Mouse (Mus musculus): ENCODE measurements at regions not wholly inside any gene's neighbourhood (a gene's known extent, or its start where the extent isn't known, plus 50 kb on each side); places are given as distances from the start of the nearest gene placed in this dataset.

DNA sequence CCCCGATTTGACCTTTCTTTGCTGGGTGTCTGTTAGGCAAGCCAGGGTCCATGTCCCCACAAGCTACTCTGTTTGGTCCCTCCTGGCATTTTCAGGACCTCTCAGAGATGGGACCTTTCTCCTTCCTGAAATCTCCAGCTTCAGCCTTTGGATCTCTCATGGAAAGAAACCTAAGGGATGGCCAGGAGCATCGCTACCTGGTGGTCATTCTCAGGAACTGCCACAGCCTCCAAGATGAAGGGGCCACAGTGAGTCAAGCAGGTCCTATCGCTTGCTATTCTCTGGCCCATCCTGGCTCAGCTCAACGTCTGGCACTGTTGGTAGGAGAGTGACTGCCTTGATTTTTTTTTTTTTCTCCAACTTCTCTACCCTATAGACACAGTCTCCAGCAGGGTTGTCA lies 291.0 kb upstream of the Eef2kmt start:
- no peak for ATAC-seq (replicated peaks; ENCODE audit: low FRiP score, poor library complexity, severe bottlenecking)

DNA sequence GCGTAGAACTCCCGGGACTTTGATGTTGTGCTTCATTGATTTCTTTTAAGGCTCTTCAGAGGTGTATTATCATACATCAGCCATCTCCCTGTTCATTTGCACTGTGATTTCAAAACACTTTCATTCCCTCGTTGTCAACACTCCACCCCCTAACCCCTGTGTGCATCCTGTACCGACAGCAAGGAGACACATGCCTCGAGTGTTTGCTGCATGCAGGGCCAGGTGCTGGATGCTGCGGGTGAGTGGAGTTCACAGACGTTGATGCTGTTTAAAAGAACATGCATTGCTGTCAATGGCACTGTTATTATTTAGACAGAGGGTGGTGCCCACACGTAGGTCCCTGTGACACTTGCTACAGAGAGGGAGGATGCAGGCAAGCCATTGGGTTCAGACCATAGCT lies 290.0 kb upstream of the Eef2kmt start:
- ATAC-seq (replicated peaks; ENCODE audit: low FRiP score, poor library complexity, severe bottlenecking) = no peak

- no peak for ATAC-seq (replicated peaks; ENCODE audit: low FRiP score, poor library complexity, severe bottlenecking)
These were observed 288.7 kb upstream of the Eef2kmt start for GRCm38 (mm10) chr16:5544436-5544835.

- no peak for ATAC-seq (replicated peaks; ENCODE audit: low FRiP score, poor library complexity, severe bottlenecking)
These were observed 283.2 kb upstream of the Eef2kmt start for GRCm38 (mm10) chr16:5538836-5539510.

GRCm38 (mm10) chr16:5537286-5538204 lies 281.8 kb upstream of the Eef2kmt start:
- ATAC-seq (replicated peaks; ENCODE audit: low FRiP score, poor library complexity, severe bottlenecking) = no peak

DNA sequence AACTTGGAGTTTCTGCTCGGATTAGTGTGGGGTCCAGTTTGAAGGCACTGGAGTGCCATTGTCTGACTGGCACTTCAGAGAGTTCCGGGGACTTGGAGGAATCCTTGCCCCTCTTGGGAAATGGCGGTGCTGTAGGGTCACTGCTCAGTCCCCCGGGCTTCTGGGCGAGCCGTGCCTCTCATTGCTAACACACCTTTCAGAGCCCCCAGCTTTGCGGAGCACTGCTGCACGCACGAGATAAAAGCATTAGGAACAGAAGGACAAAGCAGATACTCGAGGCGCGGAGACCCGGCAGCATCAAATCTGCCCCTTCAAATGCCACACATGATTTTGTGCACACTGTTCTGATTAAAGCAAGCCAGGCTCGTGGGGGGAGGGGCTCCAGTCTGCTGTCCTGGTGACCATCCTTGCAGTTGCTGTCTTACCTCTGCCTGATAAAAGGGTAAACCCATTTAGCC lies 280.8 kb upstream of the Eef2kmt start:
- no peak for ATAC-seq (replicated peaks; ENCODE audit: low FRiP score, poor library complexity, severe bottlenecking)

GRCm38 (mm10) chr16:5535414-5535813 lies 279.6 kb upstream of the Eef2kmt start:
- ATAC-seq (replicated peaks; ENCODE audit: low FRiP score, poor library complexity, severe bottlenecking) = no peak

- no peak for ATAC-seq (replicated peaks; ENCODE audit: low FRiP score, poor library complexity, severe bottlenecking)
These were observed 279.1 kb upstream of the Eef2kmt start for GRCm38 (mm10) chr16:5534862-5535261.

DNA sequence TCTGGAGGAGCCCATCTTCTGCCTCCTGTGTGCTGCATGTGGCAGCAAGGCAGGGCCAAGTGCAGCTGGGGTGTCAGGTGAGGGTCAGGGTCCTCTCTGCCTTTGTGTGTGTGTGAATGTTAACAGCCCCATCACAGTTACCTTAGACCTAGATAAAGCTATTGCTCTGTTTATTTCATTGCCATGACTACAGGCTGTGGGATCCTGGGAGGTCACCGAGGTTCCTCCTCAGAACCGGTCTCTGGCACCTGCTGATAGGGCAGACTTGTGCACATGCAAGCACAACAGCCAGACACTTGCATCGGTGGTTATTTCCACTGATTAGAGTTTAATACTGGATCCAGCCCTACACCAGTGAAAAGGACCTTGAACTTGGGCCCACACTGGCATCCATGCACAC lies 278.6 kb upstream of the Eef2kmt start:
- ATAC-seq (replicated peaks; ENCODE audit: low FRiP score, poor library complexity, severe bottlenecking) = no peak

DNA sequence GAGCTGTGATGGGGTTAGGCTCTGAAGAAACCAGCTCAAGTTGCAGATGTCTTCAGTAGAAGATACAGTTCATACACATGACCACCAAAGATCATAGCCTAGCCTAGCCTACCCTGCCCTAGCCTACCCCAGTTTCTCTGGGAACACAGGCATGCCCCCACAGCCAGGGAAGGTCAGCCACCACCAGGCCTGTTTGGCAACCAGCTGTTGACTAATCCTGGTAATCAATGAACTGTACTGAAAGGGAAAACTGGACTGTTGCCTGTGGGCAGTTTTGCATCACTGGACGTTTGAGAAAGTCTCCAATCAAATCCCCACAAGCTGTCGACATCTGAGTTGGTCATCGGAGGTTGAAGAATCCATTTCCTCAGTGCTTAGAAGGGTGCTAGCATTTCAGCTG lies 276.5 kb upstream of the Eef2kmt start:
- no peak for ATAC-seq (replicated peaks; ENCODE audit: low FRiP score, poor library complexity, severe bottlenecking)

DNA sequence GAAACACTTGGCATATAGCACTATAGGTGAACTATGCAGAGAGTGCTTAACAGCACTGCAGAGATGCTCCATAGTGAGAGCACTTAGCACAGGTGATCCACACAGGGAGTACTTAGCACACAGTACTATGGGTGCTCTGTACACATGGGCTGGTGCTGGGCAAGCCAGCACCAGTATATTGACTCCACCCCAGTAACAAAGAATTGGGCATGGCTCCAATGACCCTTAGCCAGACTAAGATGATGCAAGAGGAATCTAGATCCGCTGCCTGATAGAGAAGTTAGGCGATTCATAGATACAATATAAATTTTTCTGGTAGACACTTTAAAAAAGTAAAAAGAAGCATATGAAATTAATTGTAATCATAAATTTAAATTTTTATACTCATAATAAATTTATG lies 274.0 kb upstream of the Eef2kmt start:
- no peak for ATAC-seq (replicated peaks; ENCODE audit: low FRiP score, poor library complexity, severe bottlenecking)

GRCm38 (mm10) chr16:5527936-5528335 lies 272.2 kb upstream of the Eef2kmt start:
- ATAC-seq (replicated peaks; ENCODE audit: low FRiP score, poor library complexity, severe bottlenecking) = no peak

GRCm38 (mm10) chr16:5524375-5524774 lies 268.6 kb upstream of the Eef2kmt start:
- no peak for ATAC-seq (replicated peaks; ENCODE audit: low FRiP score, poor library complexity, severe bottlenecking)

GRCm38 (mm10) chr16:5523402-5524021 lies 267.7 kb upstream of the Eef2kmt start:
- ATAC-seq (replicated peaks; ENCODE audit: low FRiP score, poor library complexity, severe bottlenecking) = no peak

GRCm38 (mm10) chr16:5517746-5518145 lies 262.0 kb upstream of the Eef2kmt start:
- no peak for ATAC-seq (replicated peaks; ENCODE audit: low FRiP score, poor library complexity, severe bottlenecking)

- no peak for ATAC-seq (replicated peaks; ENCODE audit: low FRiP score, poor library complexity, severe bottlenecking)
These were observed 260.1 kb upstream of the Eef2kmt start for GRCm38 (mm10) chr16:5515867-5516266.

- ATAC-seq (replicated peaks; ENCODE audit: low FRiP score, poor library complexity, severe bottlenecking) = no peak
These were observed 251.5 kb upstream of the Eef2kmt start for GRCm38 (mm10) chr16:5507261-5507660.

DNA sequence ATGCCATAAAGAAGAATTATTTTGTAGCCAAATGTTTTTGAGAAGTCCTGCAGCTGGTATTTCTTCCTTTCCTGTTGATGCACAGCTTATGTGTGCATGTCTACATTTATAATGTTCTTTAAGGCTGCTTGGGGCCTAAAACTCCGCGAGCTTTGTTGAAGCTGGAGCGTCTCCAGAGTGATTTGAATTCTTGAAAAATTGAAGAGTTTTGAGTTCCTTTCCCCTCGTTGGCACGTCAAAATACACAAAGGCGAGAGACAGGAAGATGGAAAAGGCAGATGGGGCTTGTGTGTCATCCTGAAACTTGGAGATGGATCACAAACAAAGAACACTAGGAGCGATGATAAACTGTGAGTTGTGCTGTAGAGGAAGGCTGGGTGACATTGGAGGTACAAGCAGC lies 246.2 kb upstream of the Eef2kmt start:
- ATAC-seq (replicated peaks; ENCODE audit: low FRiP score, poor library complexity, severe bottlenecking) = no peak

GRCm38 (mm10) chr16:5496051-5496685 lies 240.4 kb upstream of the Eef2kmt start:
- ATAC-seq (replicated peaks; ENCODE audit: low FRiP score, poor library complexity, severe bottlenecking) = no peak

DNA sequence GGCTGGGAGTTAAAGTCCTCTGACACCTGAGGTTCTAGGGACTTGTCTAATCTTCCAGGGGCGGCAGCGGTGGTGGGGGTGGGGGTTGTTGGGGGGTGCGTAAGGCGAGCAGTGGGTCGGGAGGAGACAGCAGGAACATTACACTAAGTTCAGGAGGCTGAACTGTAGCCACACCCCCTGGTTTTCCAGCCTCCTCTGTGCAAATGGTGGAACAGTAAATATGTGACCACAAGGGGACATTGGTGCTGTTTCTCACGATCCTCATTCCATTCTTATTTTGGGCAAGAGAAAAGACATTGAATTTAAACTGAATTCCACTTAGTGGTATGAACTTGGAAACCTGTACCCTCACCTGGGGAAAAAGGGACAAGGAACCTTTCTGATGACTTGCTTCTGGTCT lies 237.6 kb upstream of the Eef2kmt start:
- no peak for ATAC-seq (replicated peaks; ENCODE audit: low FRiP score, poor library complexity, severe bottlenecking)
